Comparison of ENCODE assay signal across 14 mouse cellular contexts in genomic region chr12:8786984-8787730, GRCm38 (mm10). TPM values are rescaled to one million over a fixed set of nuclear protein-coding genes. Genes with fewer than 3 reads are reported as not detected.
DNase-seq lines count a peak whose midpoint lies in the region; ATAC-seq and TF ChIP-seq lines count a peak whose summit lies in the region.
"Had no signal": no experiment of that assay in that cellular context is flagged by ENCODE, and none has a peak within 500 bp of the region (broad histone marks: within the 10 kb centered on the region; RNA-seq: fewer than 3 reads in every experiment).

No protein-coding gene starts in this region.

- no peaks in the 10 kb centered on the region for H3K9me3 ChIP-seq in embryonic facial prominence, embryonic 13.5 days
- no peaks in the 10 kb centered on the region for H3K9me3 ChIP-seq in embryonic facial prominence, embryonic 10.5 days
- H3K9me3 ChIP-seq in lung, embryonic 15.5 days, result no peaks in the 10 kb centered on the region
- H3K9me3 ChIP-seq in kidney, embryonic 16.5 days (ENCODE audit: low read length), result no peaks in the 10 kb centered on the region
- H3K9me3 ChIP-seq: forebrain, embryonic 13.5 days; stomach, embryonic 15.5 days had no signal

- H3K4me3 ChIP-seq in embryonic facial prominence, embryonic 13.5 days, result no peak overlapping the region
- no peak overlapping the region for H3K4me3 ChIP-seq in embryonic facial prominence, embryonic 10.5 days
- H3K4me3 ChIP-seq in lung, embryonic 15.5 days, result no peak overlapping the region
- H3K4me3 ChIP-seq in kidney, embryonic 16.5 days (ENCODE audit: low read length), result no peak overlapping the region
- H3K4me3 ChIP-seq in kidney, adult 2 months (ENCODE audit: insufficient read depth, low read depth, low read length), result no peak overlapping the region
- H3K4me3 ChIP-seq: forebrain, embryonic 13.5 days; heart, adult 2 months; stomach, embryonic 15.5 days had no signal

- no peak for TF ChIP-seq CTCF in kidney, adult 2 months (conservative IDR thresholded peaks at IDR 0.05; ENCODE audit: insufficient read depth, insufficient read length, low read depth, low read length)

- no peak overlapping the region; the same call in 1 of the 2 replicates for H3K4me2 ChIP-seq in embryonic facial prominence, embryonic 13.5 days
- H3K4me2 ChIP-seq in lung, embryonic 15.5 days, result no peak overlapping the region
- no peak overlapping the region for H3K4me2 ChIP-seq in kidney, embryonic 16.5 days (replicated peaks; ENCODE audit: low read depth, low read length)
- H3K4me2 ChIP-seq: forebrain, embryonic 13.5 days; stomach, embryonic 15.5 days had no signal

- ATAC-seq in embryonic facial prominence, embryonic 13.5 days (ENCODE audit: insufficient number of reproducible peaks, insufficient read depth, low FRiP score, low TSS enrichment, low read depth), result no peak
- ATAC-seq in lung, embryonic 15.5 days (ENCODE audit: borderline replicate concordance, extremely low read depth, low FRiP score, low TSS enrichment), result no peak
- no peak for ATAC-seq in kidney, embryonic 16.5 days (ENCODE audit: low FRiP score, low TSS enrichment)
- ATAC-seq: forebrain, embryonic 13.5 days; hindbrain, embryonic 16.5 days had no signal

- no peaks in the 10 kb centered on the region for H3K27me3 ChIP-seq in embryonic facial prominence, embryonic 13.5 days
- no peaks in the 10 kb centered on the region for H3K27me3 ChIP-seq in embryonic facial prominence, embryonic 10.5 days (replicated peaks; ENCODE audit: low read depth, poor library complexity, severe bottlenecking)
- no peaks in the 10 kb centered on the region for H3K27me3 ChIP-seq in lung, embryonic 15.5 days
- H3K27me3 ChIP-seq in kidney, embryonic 16.5 days (ENCODE audit: insufficient read depth, low read length), result no peaks in the 10 kb centered on the region
- H3K27me3 ChIP-seq in kidney, adult 2 months (replicated peaks; ENCODE audit: control insufficient read depth, insufficient read depth, low read length), result no peaks in the 10 kb centered on the region
- H3K27me3 ChIP-seq: forebrain, embryonic 13.5 days; stomach, embryonic 15.5 days had no signal

- TF ChIP-seq POLR2A in kidney, adult 2 months (IDR thresholded peaks at IDR 0.05; ENCODE audit: low read depth, low read length), result no peak

- intact Hi-C loops in gastrocnemius, postnatal 14 days (cut with DNase I; ENCODE audit: low total_unique reads), result no loop called here

- peak overlapping the region; percentile 62 for H3K27ac ChIP-seq in embryonic facial prominence, embryonic 13.5 days
- H3K27ac ChIP-seq in embryonic facial prominence, embryonic 10.5 days (replicated peaks), result no peak overlapping the region; the same call in 1 of the 2 replicates
- H3K27ac ChIP-seq in lung, embryonic 15.5 days, result peak overlapping the region; percentile 29; the same call in 1 of the 2 replicates
- H3K27ac ChIP-seq in kidney, embryonic 16.5 days (ENCODE audit: low read length), result no peak overlapping the region
- no peak overlapping the region for H3K27ac ChIP-seq in kidney, adult 2 months (ENCODE audit: insufficient read depth, low read depth, low read length)
- H3K27ac ChIP-seq: forebrain, embryonic 13.5 days; heart, adult 2 months; stomach, embryonic 15.5 days had no signal

- H3K36me3 ChIP-seq in embryonic facial prominence, embryonic 13.5 days, result peaks cover 40% of the 10 kb centered on the region
- H3K36me3 ChIP-seq in embryonic facial prominence, embryonic 10.5 days (replicated peaks), result peaks cover 84% of the 10 kb centered on the region
- H3K36me3 ChIP-seq in lung, embryonic 15.5 days, result peaks cover 23% of the 10 kb centered on the region
- H3K36me3 ChIP-seq in kidney, embryonic 16.5 days (ENCODE audit: insufficient read depth, low read length), result peaks cover 22% of the 10 kb centered on the region
- H3K36me3 ChIP-seq in kidney, adult 2 months (ENCODE audit: control insufficient read depth, insufficient read depth, low read length), result no peaks in the 10 kb centered on the region

- H3K4me1 ChIP-seq in embryonic facial prominence, embryonic 13.5 days, result peaks cover 62% of the 10 kb centered on the region
- H3K4me1 ChIP-seq in embryonic facial prominence, embryonic 10.5 days, result peaks cover 55% of the 10 kb centered on the region
- peaks cover 62% of the 10 kb centered on the region for H3K4me1 ChIP-seq in lung, embryonic 15.5 days
- peaks cover 12% of the 10 kb centered on the region for H3K4me1 ChIP-seq in kidney, embryonic 16.5 days (ENCODE audit: insufficient read depth, low read length)
- H3K4me1 ChIP-seq in kidney, adult 2 months (ENCODE audit: control insufficient read depth, insufficient read depth, low read length), result no peaks in the 10 kb centered on the region
- H3K4me1 ChIP-seq: forebrain, embryonic 13.5 days had no signal

- DNase-seq in embryonic facial prominence, embryonic 10.5 days (ENCODE audit: low spot score), result no peak
- DNase-seq in lung, postnatal 4 days, result no peak
- DNase-seq in gastrocnemius, postnatal 14 days, result peak; percentile 49
- DNase-seq in thymus, postnatal 10 days (ENCODE audit: low spot score in 2 of 2), result peak; percentile 44 to 45
- no peak for DNase-seq in kidney, adult 2 months
- DNase-seq: adrenal gland, postnatal 14 days; cerebellum, adult 11 months had no signal

- no peak overlapping the region for H3K9ac ChIP-seq in embryonic facial prominence, embryonic 13.5 days
- H3K9ac ChIP-seq in lung, embryonic 15.5 days, result no peak overlapping the region
- H3K9ac ChIP-seq in kidney, embryonic 16.5 days (replicated peaks; ENCODE audit: low read length), result no peak overlapping the region
- H3K9ac ChIP-seq: forebrain, embryonic 13.5 days; stomach, embryonic 15.5 days had no signal

- WGBS in embryonic facial prominence, embryonic 13.5 days, result 82% methylated on average over 12 of the region's 12 CpGs
- WGBS in embryonic facial prominence, embryonic 10.5 days, result 91% methylated on average over 12 of the region's 12 CpGs
- 76% methylated on average over 12 of the region's 12 CpGs for WGBS in lung, embryonic 15.5 days
- WGBS in kidney, embryonic 16.5 days, result 81% methylated on average over 12 of the region's 12 CpGs
- WGBS in kidney, adult 2 months, result 83% methylated on average over 12 of the region's 12 CpGs

RNA-seq across cellular contexts. Expression of gene Sdc1, which starts 16.0 kb away (rescaled TPM):
- 208 TPM in 2 replicates for polyA plus RNA-seq in embryonic facial prominence, embryonic 13.5 days (2015; fragmentation: Nextera tagmentation; extraction: Ambion mirVana)
- 157 and 158 TPM in 2 replicates for polyA plus RNA-seq in embryonic facial prominence, embryonic 10.5 days (2016; fragmentation: Nextera tagmentation; extraction: Ambion mirVana)
- 139 and 142 TPM in 2 replicates for polyA plus RNA-seq in lung, embryonic 15.5 days (2015; fragmentation: Nextera tagmentation; extraction: Ambion mirVana)
- 10 to 100 TPM in 1 of 2 experiments, 1 to 10 TPM in 1; 8.3 to 11.2 TPM for total RNA-seq in gastrocnemius, postnatal 14 days (2021)
- polyA plus RNA-seq in kidney, embryonic 16.5 days (2015; fragmentation: Nextera tagmentation; extraction: Ambion mirVana), result 65.4 and 66.9 TPM in 2 replicates
- 13.3 and 18.5 TPM in 2 replicates for polyA plus RNA-seq in kidney, adult 2 months (2012; rRNA removed)

Comparison
In these comparisons a context has a peak if more than half of its experiments do, and no peak if none do; other contexts are left out.
1. H3K27ac ChIP-seq: peak in embryonic facial prominence, embryonic 13.5 days (single experiment) and lung, embryonic 15.5 days (single experiment); none in embryonic facial prominence, embryonic 10.5 days (single experiment), kidney, embryonic 16.5 days (single experiment) and kidney, adult 2 months (single experiment).
2. DNase-seq: peak in gastrocnemius, postnatal 14 days (single experiment) and thymus, postnatal 10 days (2 of 2); none in embryonic facial prominence, embryonic 10.5 days (single experiment), lung, postnatal 4 days (0 of 2) and kidney, adult 2 months (single experiment).